Mouse (Mus musculus): ENCODE results near the gene Gm21834.
A peak's percentile ranks its signal among the peaks of the same experiment; 100 is the strongest.

The Gm21834 gene

GRCm38 (mm10) chr17:57742119-57742518 is at the start of gene Gm21834:
TSS of gene Gm21834 (minus strand) at chr17:57742219.
- DNase-seq: no peak

GRCm38 (mm10) chr17:57788161-57788799 is 46.3 kb upstream of the Gm21834 start:
- DNase-seq: no peak

GRCm38 (mm10) chr17:57770904-57771303 is 28.9 kb upstream of the Gm21834 start:
- no peak for DNase-seq

- DNase-seq: peak; percentile 36
Measured at GRCm38 (mm10) chr17:57768622-57769610, 26.9 kb upstream of the Gm21834 start, which contains the start of gene Cntnap5c. TSS of gene Cntnap5c (plus strand) at chr17:57769570.

GRCm38 (mm10) chr17:57767306-57767705 is 25.3 kb upstream of the Gm21834 start:
- DNase-seq: no peak

GRCm38 (mm10) chr17:57758033-57758432 is 16.0 kb upstream of the Gm21834 start:
- DNase-seq: no peak

- DNase-seq: no peak
Measured at GRCm38 (mm10) chr17:57694791-57695190, 47.2 kb downstream of the Gm21834 start.

Data from thymus, postnatal 4 days (tissue).